Mouse (Mus musculus): ENCODE measurements around the gene Galnt7. TPM values are rescaled to one million over a fixed set of nuclear protein-coding genes. Genes with fewer than 3 reads are reported as not detected.

The Galnt7 gene
- polyA plus RNA-seq, 1 experiment from 2014 or later, result 39.9 TPM

DNA sequence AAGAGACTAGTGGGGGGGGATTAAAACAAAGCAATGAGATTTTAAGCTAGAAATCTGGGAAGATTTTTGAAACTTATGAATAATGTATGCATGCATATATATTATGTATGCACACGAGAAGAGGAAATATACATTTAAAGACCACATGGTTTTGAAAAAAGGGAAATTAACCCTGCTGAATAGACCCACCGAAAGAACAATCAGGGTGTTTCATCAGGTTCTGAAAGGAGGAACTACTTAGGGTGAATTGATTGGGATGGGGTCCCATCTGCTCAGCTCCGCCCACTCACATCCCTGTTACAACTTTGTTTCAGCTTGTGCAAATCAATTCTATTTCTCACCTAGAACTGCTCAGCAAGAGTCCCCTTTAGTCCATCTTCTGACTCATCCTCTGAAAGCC lies 57.0 kb downstream of the Galnt7 start:
- Histone ChIP-seq H3K36me3 (ENCODE audit: control insufficient read depth, insufficient read depth, low read length) (no peaks in the 10 kb centered on the region), H3K4me1 (ENCODE audit: control insufficient read depth, insufficient read depth, low read length) (peaks cover 11% of the 10 kb centered on the region), H3K27me3 (ENCODE audit: control insufficient read depth, insufficient read depth, low read length) (no peaks in the 10 kb centered on the region), H3K4me3 (replicated peaks; ENCODE audit: low read length) (no peak overlapping the region), H3K4me2 (ENCODE audit: low read depth, low read length) (no peak overlapping the region), H3K27ac (ENCODE audit: low read length) (no peak overlapping the region), H3K9me3 (replicated peaks; ENCODE audit: control insufficient read depth, low read length) (no peaks in the 10 kb centered on the region), H3K9ac (ENCODE audit: low read length) (no peak overlapping the region)
- ATAC-seq (ENCODE audit: insufficient read depth, low FRiP score), result no peak
- 79% methylated on average over 3 of the region's 3 CpGs for WGBS

DNA sequence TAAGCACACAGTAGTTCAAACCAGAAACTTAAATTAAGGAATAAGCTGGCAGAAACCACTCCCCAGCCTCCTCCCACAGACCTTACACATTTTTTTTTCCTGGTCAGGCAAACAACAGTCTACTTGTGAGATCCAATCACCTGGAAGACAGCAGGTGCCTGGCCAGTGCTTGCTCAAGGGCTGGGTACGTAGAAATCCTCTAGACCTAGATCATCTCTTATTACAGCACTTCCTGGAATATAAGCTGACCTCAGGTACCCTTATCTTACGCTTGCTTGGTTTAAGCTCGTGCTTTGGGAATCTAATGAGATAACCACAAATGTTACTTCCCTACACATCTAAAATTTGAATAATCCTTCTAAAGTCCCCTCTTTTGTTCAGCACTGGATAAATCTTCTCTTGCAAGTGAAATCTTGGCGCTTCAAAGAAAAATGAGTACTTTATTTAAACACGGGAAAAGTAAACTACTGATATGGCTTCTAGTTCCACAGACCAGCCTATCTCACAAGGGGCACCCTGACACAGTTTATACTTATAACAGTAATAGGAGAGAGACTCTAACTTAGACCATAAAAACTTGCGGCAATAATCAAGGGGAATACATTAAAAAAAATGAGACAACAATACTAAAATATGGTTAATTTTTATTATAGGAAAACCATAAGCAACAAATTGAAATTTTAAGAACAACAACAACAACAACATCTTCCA lies 58.5 kb downstream of the Galnt7 start:
- peak; percentile 64 for ATAC-seq (ENCODE audit: insufficient read depth, low FRiP score)
- H3K4me2 ChIP-seq (ENCODE audit: low read depth, low read length), result no peak overlapping the region

DNA sequence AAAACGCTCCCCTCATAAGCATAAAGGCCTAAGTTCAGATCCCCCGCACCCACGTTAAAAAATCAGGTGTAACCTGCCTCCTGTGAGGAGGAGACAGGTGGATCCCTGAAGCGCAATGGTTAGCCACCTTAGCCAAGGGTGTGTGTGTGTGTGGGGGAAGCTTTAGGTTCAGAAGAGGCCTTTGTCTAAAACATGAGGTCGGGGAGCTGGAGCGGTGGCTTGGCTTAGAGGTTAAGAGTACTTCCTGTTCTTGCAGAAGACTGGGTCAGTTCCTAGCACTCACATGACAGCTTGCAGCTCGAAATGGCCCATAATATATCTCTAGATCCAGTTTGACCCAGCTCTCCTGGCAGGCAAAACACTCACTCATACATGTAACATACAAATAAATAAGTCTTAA lies 60.2 kb downstream of the Galnt7 start:
- WGBS, result 64% methylated on average over 7 of the region's 7 CpGs
- no peak for ATAC-seq (ENCODE audit: insufficient read depth, low FRiP score)
- H3K4me1 ChIP-seq (ENCODE audit: control insufficient read depth, insufficient read depth, low read length), result peaks cover 5% of the 10 kb centered on the region; the same call in 1 of the 2 replicates
- no peaks in the 10 kb centered on the region for H3K27me3 ChIP-seq (ENCODE audit: control insufficient read depth, insufficient read depth, low read length)
- H3K36me3 ChIP-seq (ENCODE audit: control insufficient read depth, insufficient read depth, low read length), result no peaks in the 10 kb centered on the region
- no peak overlapping the region for H3K27ac ChIP-seq (ENCODE audit: low read length)
- no peak overlapping the region for H3K9ac ChIP-seq (ENCODE audit: low read length)
- H3K4me3 ChIP-seq (replicated peaks; ENCODE audit: low read length), result no peak overlapping the region
- H3K9me3 ChIP-seq (replicated peaks; ENCODE audit: control insufficient read depth, low read length), result no peaks in the 10 kb centered on the region
- H3K4me2 ChIP-seq (ENCODE audit: low read depth, low read length), result no peak overlapping the region

More for the DNA sequence above, 58.5 kb downstream of the Galnt7 start:
- 40% methylated on average over 6 of the region's 6 CpGs for WGBS
- Histone ChIP-seq H3K27ac (ENCODE audit: low read length) (no peak overlapping the region), H3K27me3 (ENCODE audit: control insufficient read depth, insufficient read depth, low read length) (no peaks in the 10 kb centered on the region), H3K9ac (ENCODE audit: low read length) (no peak overlapping the region), H3K9me3 (replicated peaks; ENCODE audit: control insufficient read depth, low read length) (no peaks in the 10 kb centered on the region), H3K36me3 (ENCODE audit: control insufficient read depth, insufficient read depth, low read length) (no peaks in the 10 kb centered on the region), H3K4me3 (replicated peaks; ENCODE audit: low read length) (no peak overlapping the region), H3K4me1 (ENCODE audit: control insufficient read depth, insufficient read depth, low read length) (peaks cover 5% of the 10 kb centered on the region; the same call in 1 of the 2 replicates)

DNA sequence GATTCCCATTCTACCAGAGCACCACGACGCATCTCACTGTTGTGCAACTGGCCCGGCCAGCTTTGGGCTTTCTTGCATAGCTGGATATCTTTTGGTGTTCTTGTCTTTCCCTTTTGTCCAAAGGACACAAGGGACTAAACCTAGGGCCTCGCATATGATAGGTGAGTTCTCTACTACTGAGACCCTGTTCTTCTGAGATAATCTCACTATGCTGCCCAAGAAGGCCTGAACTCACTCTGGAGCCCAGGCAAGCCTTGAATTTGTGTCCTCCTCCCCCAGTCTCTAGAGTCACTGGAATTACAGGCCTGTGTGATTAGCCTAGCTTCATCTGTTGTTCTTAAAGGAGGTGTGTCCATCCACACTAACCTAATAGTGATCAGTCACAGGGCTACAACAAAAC lies 61.2 kb downstream of the Galnt7 start:
- WGBS, result 98% methylated on average over 4 of the region's 4 CpGs
- no peak overlapping the region for H3K4me2 ChIP-seq (ENCODE audit: low read depth, low read length)
- no peaks in the 10 kb centered on the region for H3K36me3 ChIP-seq (ENCODE audit: control insufficient read depth, insufficient read depth, low read length)
- no peaks in the 10 kb centered on the region for H3K9me3 ChIP-seq (replicated peaks; ENCODE audit: control insufficient read depth, low read length)
- no peak overlapping the region for H3K4me3 ChIP-seq (replicated peaks; ENCODE audit: low read length)
- no peak overlapping the region for H3K9ac ChIP-seq (ENCODE audit: low read length)
- no peaks in the 10 kb centered on the region for H3K27me3 ChIP-seq (ENCODE audit: control insufficient read depth, insufficient read depth, low read length)
- no peak overlapping the region for H3K27ac ChIP-seq (ENCODE audit: low read length)
- peaks cover 5% of the 10 kb centered on the region; the same call in 1 of the 2 replicates for H3K4me1 ChIP-seq (ENCODE audit: control insufficient read depth, insufficient read depth, low read length)
- ATAC-seq (ENCODE audit: insufficient read depth, low FRiP score), result no peak

DNA sequence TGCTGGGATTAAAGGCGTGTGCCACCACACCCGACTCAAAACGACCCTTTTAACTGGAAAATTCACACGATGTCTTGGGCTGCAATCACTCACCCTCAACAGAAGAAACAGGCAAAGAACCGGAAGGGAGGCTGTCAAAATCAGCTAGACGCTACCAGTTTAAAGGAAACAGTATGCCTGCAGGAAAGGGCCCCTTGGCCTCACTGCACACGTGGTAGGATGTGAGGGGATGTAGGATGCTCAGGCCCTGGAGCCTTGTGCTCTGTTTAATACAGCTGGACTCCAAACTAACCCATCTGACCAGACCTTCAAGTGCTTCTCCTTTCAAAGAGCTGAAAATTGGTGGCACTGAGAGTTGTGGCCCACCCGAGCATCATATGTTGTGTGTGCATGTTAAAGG lies 62.8 kb downstream of the Galnt7 start:
- no peak overlapping the region for H3K4me3 ChIP-seq (replicated peaks; ENCODE audit: low read length)
- H3K27ac ChIP-seq (ENCODE audit: low read length), result no peak overlapping the region
- no peak overlapping the region for H3K9ac ChIP-seq (ENCODE audit: low read length)
- H3K27me3 ChIP-seq (ENCODE audit: control insufficient read depth, insufficient read depth, low read length), result no peaks in the 10 kb centered on the region
- no peaks in the 10 kb centered on the region for H3K36me3 ChIP-seq (ENCODE audit: control insufficient read depth, insufficient read depth, low read length)
- no peak overlapping the region for H3K4me2 ChIP-seq (ENCODE audit: low read depth, low read length)
- ATAC-seq (ENCODE audit: insufficient read depth, low FRiP score), result no peak
- H3K4me1 ChIP-seq (ENCODE audit: control insufficient read depth, insufficient read depth, low read length), result peaks cover 5% of the 10 kb centered on the region; the same call in 1 of the 2 replicates
- H3K9me3 ChIP-seq (replicated peaks; ENCODE audit: control insufficient read depth, low read length), result no peaks in the 10 kb centered on the region
- WGBS, result 74% methylated on average over 8 of the region's 8 CpGs

DNA sequence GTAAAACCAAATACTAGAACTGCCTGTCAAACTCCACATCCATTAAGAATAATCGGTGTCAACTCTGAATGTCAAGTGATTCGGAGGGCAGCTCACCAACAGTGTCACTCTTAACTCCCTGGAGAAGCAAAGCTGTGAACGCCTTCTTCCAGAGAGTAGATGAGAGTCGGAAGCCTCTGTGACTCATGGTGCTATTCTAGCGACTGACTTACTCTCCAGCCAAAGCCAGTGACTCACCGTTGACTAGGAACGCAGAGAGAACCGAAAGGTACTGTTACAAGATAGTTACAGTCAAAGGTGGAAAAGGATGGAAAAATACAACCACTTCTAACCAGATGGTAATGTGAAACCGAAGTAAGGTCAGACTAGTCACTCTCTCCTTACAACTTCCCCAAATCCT lies 63.7 kb downstream of the Galnt7 start:
- Histone ChIP-seq H3K4me2 (ENCODE audit: low read depth, low read length) (no peak overlapping the region), H3K4me3 (replicated peaks; ENCODE audit: low read length) (no peak overlapping the region), H3K27me3 (ENCODE audit: control insufficient read depth, insufficient read depth, low read length) (no peaks in the 10 kb centered on the region), H3K27ac (ENCODE audit: low read length) (no peak overlapping the region), H3K4me1 (ENCODE audit: control insufficient read depth, insufficient read depth, low read length) (peaks cover 2% of the 10 kb centered on the region; the same call in 1 of the 2 replicates), H3K9me3 (replicated peaks; ENCODE audit: control insufficient read depth, low read length) (no peaks in the 10 kb centered on the region), H3K36me3 (ENCODE audit: control insufficient read depth, insufficient read depth, low read length) (no peaks in the 10 kb centered on the region), H3K9ac (ENCODE audit: low read length) (no peak overlapping the region)
- ATAC-seq (ENCODE audit: insufficient read depth, low FRiP score), result 0 out of 2 replicates have a peak, but pooled peaks have one; percentile 50
- WGBS, result 80% methylated on average over 9 of the region's 9 CpGs

GRCm38 (mm10) chr8:57588604-57589003 lies 64.2 kb downstream of the Galnt7 start:
- Histone ChIP-seq H3K36me3 (ENCODE audit: control insufficient read depth, insufficient read depth, low read length) (no peaks in the 10 kb centered on the region), H3K9me3 (replicated peaks; ENCODE audit: control insufficient read depth, low read length) (no peaks in the 10 kb centered on the region), H3K27me3 (ENCODE audit: control insufficient read depth, insufficient read depth, low read length) (no peaks in the 10 kb centered on the region), H3K4me1 (ENCODE audit: control insufficient read depth, insufficient read depth, low read length) (no peaks in the 10 kb centered on the region), H3K4me3 (replicated peaks; ENCODE audit: low read length) (no peak overlapping the region), H3K27ac (ENCODE audit: low read length) (no peak overlapping the region), H3K4me2 (ENCODE audit: low read depth, low read length) (no peak overlapping the region), H3K9ac (ENCODE audit: low read length) (no peak overlapping the region)
- ATAC-seq (ENCODE audit: insufficient read depth, low FRiP score), result no peak
- 91% methylated on average over 1 of the region's 1 CpGs for WGBS

DNA sequence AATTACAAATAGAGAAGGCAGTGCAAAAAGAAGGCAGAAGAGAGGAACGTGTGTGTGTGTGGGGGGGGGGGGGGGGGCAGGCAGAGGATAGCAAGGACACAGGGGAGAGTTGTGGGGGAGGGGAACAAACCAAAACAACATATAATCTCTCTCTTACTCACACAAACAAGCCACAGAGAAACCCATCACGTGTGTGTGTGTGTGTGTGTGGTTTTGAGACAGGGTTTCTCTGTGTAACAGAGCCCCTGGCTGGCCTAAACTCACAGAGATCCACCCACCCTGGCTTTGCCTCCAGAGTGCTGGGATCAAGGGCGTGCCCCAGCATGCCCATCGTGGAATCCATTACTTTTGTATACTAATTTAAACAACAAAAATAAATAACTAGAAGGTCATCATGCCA lies 66.2 kb downstream of the Galnt7 start:
- H3K9me3 ChIP-seq (replicated peaks; ENCODE audit: control insufficient read depth, low read length), result no peaks in the 10 kb centered on the region
- H3K4me3 ChIP-seq (replicated peaks; ENCODE audit: low read length), result no peak overlapping the region
- WGBS, result 50% methylated on average over 3 of the region's 4 CpGs
- no peak for ATAC-seq (ENCODE audit: insufficient read depth, low FRiP score)
- H3K27ac ChIP-seq (ENCODE audit: low read length), result no peak overlapping the region
- H3K27me3 ChIP-seq (ENCODE audit: control insufficient read depth, insufficient read depth, low read length), result no peaks in the 10 kb centered on the region
- H3K4me2 ChIP-seq (ENCODE audit: low read depth, low read length), result no peak overlapping the region
- no peak overlapping the region for H3K9ac ChIP-seq (ENCODE audit: low read length)
- H3K4me1 ChIP-seq (ENCODE audit: control insufficient read depth, insufficient read depth, low read length), result no peaks in the 10 kb centered on the region
- no peaks in the 10 kb centered on the region for H3K36me3 ChIP-seq (ENCODE audit: control insufficient read depth, insufficient read depth, low read length)

- Histone ChIP-seq H3K9me3 (replicated peaks; ENCODE audit: control insufficient read depth, low read length) (no peaks in the 10 kb centered on the region), H3K27ac (ENCODE audit: low read length) (no peak overlapping the region), H3K36me3 (ENCODE audit: control insufficient read depth, insufficient read depth, low read length) (no peaks in the 10 kb centered on the region), H3K27me3 (ENCODE audit: control insufficient read depth, insufficient read depth, low read length) (no peaks in the 10 kb centered on the region), H3K9ac (ENCODE audit: low read length) (no peak overlapping the region), H3K4me3 (replicated peaks; ENCODE audit: low read length) (no peak overlapping the region), H3K4me1 (ENCODE audit: control insufficient read depth, insufficient read depth, low read length) (no peaks in the 10 kb centered on the region), H3K4me2 (ENCODE audit: low read depth, low read length) (no peak overlapping the region)
- ATAC-seq (ENCODE audit: insufficient read depth, low FRiP score), result no peak
- WGBS, result 69% methylated on average over 3 of the region's 3 CpGs
These were observed 67.0 kb downstream of the Galnt7 start for GRCm38 (mm10) chr8:57585831-57586230.
